Mouse (Mus musculus) cerebellum, adult 8-10 months (tissue): ENCODE data around the gene Siah3.
"Not testable (repeated sequence)": the region's sequence is repeated elsewhere in the genome, so short reads cannot be mapped to it uniquely, and the experiment has no call there.

Source experiments
- DNase-seq: peaks from one replicate; pipeline ENCODE4 v3.0.0; 2022

The Siah3 gene

GRCm38 (mm10) chr14:75455743-75456421 is at the start of gene Siah3:
Gene Siah3 (plus strand): TSS chr14:75455982.
- DNase-seq, result peak; percentile 32

- no peak for DNase-seq
Observed at GRCm38 (mm10) chr14:75409772-75410171, 46.0 kb upstream of the Siah3 start.

GRCm38 (mm10) chr14:75410392-75410791 is 45.4 kb upstream of the Siah3 start:
- no peak for DNase-seq

- DNase-seq, result no peak
Observed at GRCm38 (mm10) chr14:75418721-75419120, 37.1 kb upstream of the Siah3 start.

- DNase-seq, result no peak
Observed at GRCm38 (mm10) chr14:75419876-75420275, 35.9 kb upstream of the Siah3 start.

- no peak for DNase-seq
Observed at GRCm38 (mm10) chr14:75420811-75421210, 35.0 kb upstream of the Siah3 start.

- no peak for DNase-seq
Observed at GRCm38 (mm10) chr14:75431173-75431786, 24.5 kb upstream of the Siah3 start.

- DNase-seq, result no peak
Observed at GRCm38 (mm10) chr14:75432850-75433249, 22.9 kb upstream of the Siah3 start.

GRCm38 (mm10) chr14:75434576-75434975 is 21.2 kb upstream of the Siah3 start:
- no peak for DNase-seq

- no peak for DNase-seq
Observed at GRCm38 (mm10) chr14:75444486-75445105, 11.2 kb upstream of the Siah3 start.

- DNase-seq, result peak; percentile 14
Observed at GRCm38 (mm10) chr14:75445281-75445947, 10.4 kb upstream of the Siah3 start.

- DNase-seq, result no peak
Observed at GRCm38 (mm10) chr14:75445948-75446281, 9.9 kb upstream of the Siah3 start.

- DNase-seq, result not testable (repeated sequence)
Observed at GRCm38 (mm10) chr14:75446314-75446713, 9.5 kb upstream of the Siah3 start.

- no peak for DNase-seq
Observed at GRCm38 (mm10) chr14:75453906-75454305, 1.9 kb upstream of the Siah3 start.

GRCm38 (mm10) chr14:75454716-75455115 is 1.1 kb upstream of the Siah3 start:
- DNase-seq, result no peak

- DNase-seq, result no peak
Observed at GRCm38 (mm10) chr14:75455361-75455742, 430 bp upstream of the Siah3 start.

GRCm38 (mm10) chr14:75456489-75457220 is 873 bp downstream of the Siah3 start:
- DNase-seq, result peak; percentile 36

GRCm38 (mm10) chr14:75457221-75457600 is 1.4 kb downstream of the Siah3 start:
- no peak for DNase-seq

- DNase-seq, result no peak
Observed at GRCm38 (mm10) chr14:75459431-75459830, 3.6 kb downstream of the Siah3 start.

GRCm38 (mm10) chr14:75459991-75460390 is 4.2 kb downstream of the Siah3 start:
- DNase-seq, result no peak

GRCm38 (mm10) chr14:75460436-75460835 is 4.7 kb downstream of the Siah3 start:
- DNase-seq, result no peak

GRCm38 (mm10) chr14:75461770-75462169 is 6.0 kb downstream of the Siah3 start:
- no peak for DNase-seq

GRCm38 (mm10) chr14:75463171-75463570 is 7.4 kb downstream of the Siah3 start:
- DNase-seq, result peak; percentile 14
